Mouse (Mus musculus) cerebellum, adult 11 months (tissue): Measurements from ENCODE around the gene Ago1.
A peak's percentile ranks its signal among the peaks of the same experiment; 100 is the strongest.

ENCODE experiments used
- DNase-seq: peaks from one replicate; pipeline ENCODE4 v3.0.0; 2022

The Ago1 gene

GRCm38 (mm10) chr4:126468285-126468901, at the start of gene Ago1:
Gene Ago1 (minus strand): TSS chr4:126468583.
- DNase-seq: peak; percentile 94

- DNase-seq: no peak
Measured at GRCm38 (mm10) chr4:126512308-126513066, 44.1 kb upstream of the Ago1 start.

GRCm38 (mm10) chr4:126511013-126511412, 42.6 kb upstream of the Ago1 start:
- DNase-seq: no peak

GRCm38 (mm10) chr4:126509072-126509471, 40.7 kb upstream of the Ago1 start:
- no peak for DNase-seq

GRCm38 (mm10) chr4:126508110-126508899, 39.9 kb upstream of the Ago1 start:
- DNase-seq: no peak

- DNase-seq: no peak
Measured at GRCm38 (mm10) chr4:126502977-126503309, 34.6 kb upstream of the Ago1 start.

- no peak for DNase-seq
Measured at GRCm38 (mm10) chr4:126502141-126502976, 34.0 kb upstream of the Ago1 start.

GRCm38 (mm10) chr4:126498601-126499000, 30.2 kb upstream of the Ago1 start:
- DNase-seq: no peak

- DNase-seq: no peak
Measured at GRCm38 (mm10) chr4:126496963-126497362, 28.6 kb upstream of the Ago1 start.

GRCm38 (mm10) chr4:126495942-126496790, 27.8 kb upstream of the Ago1 start:
- no peak for DNase-seq

GRCm38 (mm10) chr4:126495453-126495852, 27.1 kb upstream of the Ago1 start:
- no peak for DNase-seq

GRCm38 (mm10) chr4:126493416-126493815, 25.0 kb upstream of the Ago1 start:
- DNase-seq: no peak

- DNase-seq: no peak
Measured at GRCm38 (mm10) chr4:126491977-126492376, 23.6 kb upstream of the Ago1 start.

GRCm38 (mm10) chr4:126490726-126491125, 22.3 kb upstream of the Ago1 start:
- no peak for DNase-seq

GRCm38 (mm10) chr4:126489811-126490210, 21.4 kb upstream of the Ago1 start:
- DNase-seq: no peak

- DNase-seq: no peak
Measured at GRCm38 (mm10) chr4:126486217-126486616, 17.8 kb upstream of the Ago1 start.

- DNase-seq: no peak
Measured at GRCm38 (mm10) chr4:126485065-126485464, 16.7 kb upstream of the Ago1 start.

- no peak for DNase-seq
Measured at GRCm38 (mm10) chr4:126483874-126484273, 15.5 kb upstream of the Ago1 start.

- DNase-seq: no peak
Measured at GRCm38 (mm10) chr4:126482951-126483350, 14.6 kb upstream of the Ago1 start.

- no peak for DNase-seq
Measured at GRCm38 (mm10) chr4:126481461-126481860, 13.1 kb upstream of the Ago1 start.

- DNase-seq: no peak
Measured at GRCm38 (mm10) chr4:126480288-126480687, 11.9 kb upstream of the Ago1 start.

GRCm38 (mm10) chr4:126473031-126473430, 4.6 kb upstream of the Ago1 start:
- no peak for DNase-seq
